ENCODE assay signal across 22 mouse cellular contexts in genomic region chr12:34440930-34441329, GRCm38 (mm10).
DNase-seq lines count a peak whose midpoint lies in the region; ATAC-seq and TF ChIP-seq lines count a peak whose summit lies in the region.
"Had no signal": no experiment of that assay in that cellular context is flagged by ENCODE, and none has a peak within 500 bp of the region (broad histone marks: within the 10 kb centered on the region; RNA-seq: fewer than 3 reads in every experiment).

No protein-coding gene starts in this region.

- WGBS in forebrain, embryonic 12.5 days = 69% methylated on average over 8 of the region's 8 CpGs
- WGBS in forebrain, embryonic 13.5 days = 69% methylated on average over 8 of the region's 8 CpGs
- 43% methylated on average over 8 of the region's 8 CpGs for WGBS in heart, embryonic 12.5 days
- 61% methylated on average over 8 of the region's 8 CpGs for WGBS in neural tube, embryonic 13.5 days
- WGBS in neural tube, embryonic 15.5 days = 69% methylated on average over 8 of the region's 8 CpGs
- 91% methylated on average over 8 of the region's 8 CpGs for WGBS in thymus, adult 2 months

- H3K4me3 ChIP-seq in forebrain, embryonic 12.5 days (replicated peaks) = no peak overlapping the region
- H3K4me3 ChIP-seq in forebrain, embryonic 13.5 days = no peak overlapping the region
- no peak overlapping the region for H3K4me3 ChIP-seq in heart, embryonic 12.5 days
- no peak overlapping the region for H3K4me3 ChIP-seq in neural tube, embryonic 13.5 days
- H3K4me3 ChIP-seq in neural tube, embryonic 15.5 days (replicated peaks) = no peak overlapping the region
- H3K4me3 ChIP-seq in thymus, adult 2 months (ENCODE audit: control insufficient read depth, insufficient read depth, low read length) = no peak overlapping the region
- H3K4me3 ChIP-seq: embryonic facial prominence, embryonic 15.5 days; limb, embryonic 15.5 days; liver, embryonic 15.5 days had no signal

- ATAC-seq in forebrain, embryonic 12.5 days (ENCODE audit: low FRiP score) = peak; percentile 41; the same call in 1 of the 2 replicates
- no peak for ATAC-seq in forebrain, embryonic 13.5 days
- ATAC-seq in heart, embryonic 12.5 days (ENCODE audit: insufficient number of reproducible peaks, low FRiP score) = no peak
- 0 out of 2 replicates have a peak, but pooled peaks have one; percentile 19 for ATAC-seq in neural tube, embryonic 13.5 days (ENCODE audit: low read depth)
- no peak for ATAC-seq in neural tube, embryonic 15.5 days (ENCODE audit: low FRiP score)
- ATAC-seq: activated CD4-positive, CD25-positive, alpha-beta regulatory T cell, adult 4 months; CD4-positive, CD25-positive, alpha-beta regulatory T cell, adult 4 months had no signal

- no peak overlapping the region for H3K27ac ChIP-seq in forebrain, embryonic 12.5 days
- H3K27ac ChIP-seq in forebrain, embryonic 13.5 days = no peak overlapping the region
- H3K27ac ChIP-seq in heart, embryonic 12.5 days (ENCODE audit: poor library complexity, severe bottlenecking) = 0 out of 2 replicates have a peak overlapping the region, but pooled peaks have one; percentile 12
- H3K27ac ChIP-seq in neural tube, embryonic 13.5 days (replicated peaks) = no peak overlapping the region
- no peak overlapping the region for H3K27ac ChIP-seq in neural tube, embryonic 15.5 days (replicated peaks)
- no peak overlapping the region for H3K27ac ChIP-seq in thymus, adult 2 months (ENCODE audit: control insufficient read depth, insufficient read depth, low read length)
- H3K27ac ChIP-seq: embryonic facial prominence, embryonic 15.5 days; hindbrain, embryonic 14.5 days; limb, embryonic 15.5 days; liver, embryonic 15.5 days; macrophage had no signal

- H3K4me2 ChIP-seq in forebrain, embryonic 12.5 days = no peak overlapping the region
- no peak overlapping the region for H3K4me2 ChIP-seq in forebrain, embryonic 13.5 days
- 0 out of 2 replicates have a peak overlapping the region, but pooled peaks have one; percentile 21 for H3K4me2 ChIP-seq in heart, embryonic 12.5 days
- H3K4me2 ChIP-seq in neural tube, embryonic 13.5 days = no peak overlapping the region
- no peak overlapping the region for H3K4me2 ChIP-seq in neural tube, embryonic 15.5 days
- H3K4me2 ChIP-seq: embryonic facial prominence, embryonic 15.5 days; hindbrain, embryonic 14.5 days; limb, embryonic 15.5 days; liver, embryonic 15.5 days had no signal

- TF ChIP-seq POLR2A in thymus, adult 2 months (IDR thresholded peaks at IDR 0.05; ENCODE audit: control insufficient read depth, extremely low read depth, insufficient read depth, low read length, poor library complexity) = no peak

- H3K36me3 ChIP-seq in forebrain, embryonic 12.5 days (replicated peaks) = no peaks in the 10 kb centered on the region
- no peaks in the 10 kb centered on the region for H3K36me3 ChIP-seq in forebrain, embryonic 13.5 days (ENCODE audit: poor library complexity, severe bottlenecking)
- H3K36me3 ChIP-seq in heart, embryonic 12.5 days = peaks cover 5% of the 10 kb centered on the region; the same call in 1 of the 2 replicates
- H3K36me3 ChIP-seq in neural tube, embryonic 13.5 days = no peaks in the 10 kb centered on the region
- no peaks in the 10 kb centered on the region for H3K36me3 ChIP-seq in neural tube, embryonic 15.5 days
- no peaks in the 10 kb centered on the region for H3K36me3 ChIP-seq in thymus, adult 2 months (ENCODE audit: control insufficient read depth, insufficient read depth, low read length)
- H3K36me3 ChIP-seq: embryonic facial prominence, embryonic 15.5 days; limb, embryonic 15.5 days; liver, embryonic 15.5 days had no signal

- no peaks in the 10 kb centered on the region; the same call in 1 of the 2 replicates for H3K4me1 ChIP-seq in forebrain, embryonic 12.5 days
- no peaks in the 10 kb centered on the region for H3K4me1 ChIP-seq in forebrain, embryonic 13.5 days
- peaks cover 18% of the 10 kb centered on the region for H3K4me1 ChIP-seq in heart, embryonic 12.5 days (replicated peaks)
- no peaks in the 10 kb centered on the region for H3K4me1 ChIP-seq in neural tube, embryonic 13.5 days (replicated peaks)
- no peaks in the 10 kb centered on the region for H3K4me1 ChIP-seq in neural tube, embryonic 15.5 days
- H3K4me1 ChIP-seq in thymus, adult 2 months (replicated peaks; ENCODE audit: control insufficient read depth, insufficient read depth, low read length) = no peaks in the 10 kb centered on the region
- H3K4me1 ChIP-seq: embryonic facial prominence, embryonic 15.5 days; limb, embryonic 15.5 days; liver, embryonic 15.5 days had no signal

- H3K9me3 ChIP-seq in forebrain, embryonic 12.5 days = no peaks in the 10 kb centered on the region
- no peaks in the 10 kb centered on the region for H3K9me3 ChIP-seq in forebrain, embryonic 13.5 days (replicated peaks)
- H3K9me3 ChIP-seq in heart, embryonic 12.5 days (replicated peaks) = no peaks in the 10 kb centered on the region
- no peaks in the 10 kb centered on the region for H3K9me3 ChIP-seq in neural tube, embryonic 13.5 days
- H3K9me3 ChIP-seq in neural tube, embryonic 15.5 days (replicated peaks) = no peaks in the 10 kb centered on the region
- H3K9me3 ChIP-seq: embryonic facial prominence, embryonic 15.5 days; limb, embryonic 15.5 days; liver, embryonic 15.5 days had no signal

- no peak for DNase-seq in heart, adult 9 months (ENCODE audit: low spot score in 2 of 2)
- DNase-seq in thymus, adult 2 months = no peak
- no peak for DNase-seq in gastrocnemius, postnatal 25 days
- DNase-seq: adrenal gland, postnatal 10 days; cerebellum, adult 2 months; cerebellum, postnatal 36 days; kidney, adult 8-10 months; kidney, postnatal 14 days; right cerebral cortex, postnatal 14 days; spleen, adult 18-20 months had no signal

- no peak for TF ChIP-seq CTCF in thymus, adult 2 months (IDR thresholded peaks at IDR 0.05; ENCODE audit: borderline replicate concordance, control insufficient read depth, extremely low read depth, insufficient read depth, low read length, poor library complexity)

- H3K27me3 ChIP-seq in forebrain, embryonic 12.5 days = no peaks in the 10 kb centered on the region
- H3K27me3 ChIP-seq in forebrain, embryonic 13.5 days = no peaks in the 10 kb centered on the region
- H3K27me3 ChIP-seq in heart, embryonic 12.5 days (replicated peaks) = no peaks in the 10 kb centered on the region
- H3K27me3 ChIP-seq in neural tube, embryonic 13.5 days = no peaks in the 10 kb centered on the region
- no peaks in the 10 kb centered on the region for H3K27me3 ChIP-seq in neural tube, embryonic 15.5 days (replicated peaks)
- no peaks in the 10 kb centered on the region for H3K27me3 ChIP-seq in thymus, adult 2 months (ENCODE audit: control insufficient read depth, insufficient read depth, low read length)
- H3K27me3 ChIP-seq: embryonic facial prominence, embryonic 15.5 days; limb, embryonic 15.5 days; liver, embryonic 15.5 days had no signal

- H3K9ac ChIP-seq in forebrain, embryonic 12.5 days = no peak overlapping the region
- H3K9ac ChIP-seq in forebrain, embryonic 13.5 days = no peak overlapping the region
- H3K9ac ChIP-seq in heart, embryonic 12.5 days = no peak overlapping the region
- no peak overlapping the region for H3K9ac ChIP-seq in neural tube, embryonic 13.5 days
- H3K9ac ChIP-seq in neural tube, embryonic 15.5 days (replicated peaks) = no peak overlapping the region
- H3K9ac ChIP-seq: embryonic facial prominence, embryonic 15.5 days; hindbrain, embryonic 14.5 days; limb, embryonic 15.5 days; liver, embryonic 15.5 days had no signal

Comparison
In these comparisons a context has a peak if more than half of its experiments do, and no peak if none do; other contexts are left out.
1. ATAC-seq: peak in forebrain, embryonic 12.5 days (single experiment) and neural tube, embryonic 13.5 days (single experiment); none in forebrain, embryonic 13.5 days (single experiment), heart, embryonic 12.5 days (single experiment) and neural tube, embryonic 15.5 days (single experiment).